Mouse (Mus musculus) testis, adult 10 weeks (tissue): ENCODE measurements around the gene Prr29. TPM values are rescaled to one million over a fixed set of nuclear protein-coding genes. Genes with fewer than 3 reads are reported as not detected.

ENCODE experiments used
- polyA plus RNA-seq: library from polyadenylated mRNA; stranded (reverse); fragments of 350-450 nt; fragmentation: Illumina TruSeq; extraction: RNeasy Lipid Tissue Mini Kit (QIAGEN cat#74804); gene quantifications from one replicate; pipeline ENCODE4 v1.2.3, GENCODE M21; 2014; ENCODE audit warnings: low read depth, low replicate concordance

Gene Prr29
- not detected for polyA plus RNA-seq

GRCm38 (mm10) chr11:106365366-106365765 is at the start of gene Prr29:
Prr29 (plus strand) TSS chr11:106365472.

GRCm38 (mm10) chr11:106353188-106353587 is 12.1 kb upstream of the Prr29 start, which contains the start of gene Scn4a:
Scn4a (minus strand) TSS chr11:106353288.

DNA sequence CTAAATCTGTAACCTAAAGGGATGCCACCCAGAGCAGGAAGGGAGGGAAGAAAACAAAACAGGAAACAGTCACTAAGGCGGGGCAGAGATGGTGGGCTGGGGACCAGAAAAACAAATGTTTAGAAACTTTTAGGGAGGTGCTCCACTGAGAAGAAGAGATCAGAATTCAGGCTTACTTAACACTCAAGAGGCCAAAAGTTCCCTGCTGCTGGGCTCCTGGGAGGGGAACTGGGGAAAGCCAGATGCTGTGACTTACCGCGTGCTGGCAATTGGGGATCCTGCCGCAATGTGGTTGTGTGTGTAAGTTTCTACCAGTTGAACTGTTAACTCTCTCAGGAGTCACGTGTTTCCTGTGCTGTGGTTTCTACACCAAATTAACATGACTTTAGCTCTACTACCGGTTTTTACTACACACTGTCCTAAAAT is 22.5 kb downstream of the Prr29 start, which contains the start of gene Icam2:
TSS of gene Icam2 (minus strand) at position 285 of the 426 bp plus-strand sequence.

Other genes starting within 250 kb of the Prr29 start
- gene Gm10840, start 204.6 kb upstream of the Prr29 start, polyA plus RNA-seq: 1.4 TPM
- gene Limd2, start 204.6 kb upstream of the Prr29 start, polyA plus RNA-seq: 106 TPM
- 72.2 TPM for gene Strada, start 163.3 kb upstream of the Prr29 start, polyA plus RNA-seq
- 42.5 TPM for gene Ccdc47, start 149.1 kb upstream of the Prr29 start, polyA plus RNA-seq
- gene Ddx42, start 148.5 kb upstream of the Prr29 start, polyA plus RNA-seq: 47.3 TPM
- 18.6 TPM for gene Ftsj3, start 109.4 kb upstream of the Prr29 start, polyA plus RNA-seq
- 40.5 TPM for gene Psmc5, start 109.3 kb upstream of the Prr29 start, polyA plus RNA-seq
- gene Smarcd2, start 92.5 kb upstream of the Prr29 start, polyA plus RNA-seq: 13.1 TPM
- gene Tcam1, start 88.8 kb upstream of the Prr29 start, polyA plus RNA-seq: 34.8 TPM
- gene Gh, start 63.6 kb upstream of the Prr29 start, polyA plus RNA-seq: not detected
- not detected for gene Cd79b, start 50.7 kb upstream of the Prr29 start, polyA plus RNA-seq
- gene Scn4a, start 12.2 kb upstream of the Prr29 start, polyA plus RNA-seq: 0.29 TPM
- gene Icam2, start 22.6 kb downstream of the Prr29 start, polyA plus RNA-seq: not detected
- gene Ern1, start 122.4 kb downstream of the Prr29 start, polyA plus RNA-seq: 4.4 TPM
- 253 TPM for gene Tex2, start 248.0 kb downstream of the Prr29 start, polyA plus RNA-seq